Comparison of ENCODE assay signal across 17 mouse cellular contexts in genomic region chr1:179052545-179053180, GRCm38 (mm10).
"Had no signal": no experiment of that assay in that cellular context is flagged by ENCODE, and none has a peak within 500 bp of the region (broad histone marks: within the 10 kb centered on the region; RNA-seq: fewer than 3 reads in every experiment).

No protein-coding gene starts in this region.

- H3K36me3 ChIP-seq: midbrain, embryonic 12.5 days; neural tube, embryonic 13.5 days; neural tube, embryonic 15.5 days had no signal

- H3K27me3 ChIP-seq: megakaryocyte, embryonic 14.5 days; midbrain, embryonic 12.5 days; neural tube, embryonic 13.5 days; neural tube, embryonic 15.5 days had no signal

- H3K27ac ChIP-seq: midbrain, embryonic 12.5 days; neural tube, embryonic 13.5 days; neural tube, embryonic 15.5 days had no signal

- H3K4me2 ChIP-seq: lung, embryonic 14.5 days; midbrain, embryonic 12.5 days; neural tube, embryonic 13.5 days; neural tube, embryonic 15.5 days had no signal

- DNase-seq: lung, adult 18-20 months; lung, embryonic 14.5 days; lung, postnatal 10 days; lung, postnatal 4 days; midbrain, embryonic 14.5 days; retina, postnatal 1 day; right cerebral cortex, adult 18-20 months; right cerebral cortex, postnatal 25 days; right cerebral cortex, postnatal 4 days; spleen, adult 18-20 months; thymus, adult 18-20 months; thymus, postnatal 14 days; thymus, postnatal 36 days had no signal

- H3K4me1 ChIP-seq: megakaryocyte, embryonic 14.5 days had no signal

- H3K9ac ChIP-seq: lung, embryonic 14.5 days; midbrain, embryonic 12.5 days; neural tube, embryonic 13.5 days; neural tube, embryonic 15.5 days had no signal

- H3K4me3 ChIP-seq: megakaryocyte, embryonic 14.5 days; midbrain, embryonic 12.5 days; neural tube, embryonic 13.5 days; neural tube, embryonic 15.5 days had no signal

- H3K9me3 ChIP-seq: midbrain, embryonic 12.5 days; neural tube, embryonic 13.5 days; neural tube, embryonic 15.5 days had no signal
